ENCODE assay signal across 9 mouse cellular contexts in genomic region chr14:93350906-93351305, GRCm38 (mm10).
DNase-seq lines count a peak whose midpoint lies in the region; TF ChIP-seq lines count a peak whose summit lies in the region.
"Had no signal": no experiment of that assay in that cellular context is flagged by ENCODE, and none has a peak within 500 bp of the region (broad histone marks: within the 10 kb centered on the region; RNA-seq: fewer than 3 reads in every experiment).

No protein-coding gene starts in this region.

- TF ChIP-seq POLR2A in kidney, adult 2 months (IDR thresholded peaks at IDR 0.05; ENCODE audit: low read depth, low read length), result no peak

- no peaks in the 10 kb centered on the region for H3K4me1 ChIP-seq in heart, embryonic 10.5 days
- H3K4me1 ChIP-seq in kidney, adult 2 months (ENCODE audit: control insufficient read depth, insufficient read depth, low read length), result no peaks in the 10 kb centered on the region
- H3K4me1 ChIP-seq: neural tube, embryonic 12.5 days had no signal

- DNase-seq in heart, adult 18-20 months, result peak; percentile 69 to 78
- DNase-seq in heart, embryonic 10.5 days (ENCODE audit: low spot score), result no peak
- DNase-seq in cerebellum, postnatal 14 days, result peak; percentile 92 to 93
- peak; percentile 59 to 63 for DNase-seq in heart, postnatal 10 days
- peak; percentile 23 to 79 for DNase-seq in left cerebral cortex, postnatal 25 days (ENCODE audit: low spot score in 2 of 2)
- DNase-seq in right cerebral cortex, postnatal 4 days, result peak; percentile 12
- no peak for DNase-seq in kidney, adult 2 months
- no peak for DNase-seq in spleen, adult 18-20 months

- intact Hi-C loops in heart, postnatal 10 days (cut with DNase I), result no loop called here
- intact Hi-C loops in left cerebral cortex, postnatal 25 days (cut with DNase I), result no loop called here

- no peak for TF ChIP-seq CTCF in kidney, adult 2 months (conservative IDR thresholded peaks at IDR 0.05; ENCODE audit: insufficient read depth, insufficient read length, low read depth, low read length)

- H3K27me3 ChIP-seq in heart, embryonic 10.5 days (ENCODE audit: insufficient read depth, poor library complexity, severe bottlenecking), result no peaks in the 10 kb centered on the region
- H3K27me3 ChIP-seq in kidney, adult 2 months (replicated peaks; ENCODE audit: control insufficient read depth, insufficient read depth, low read length), result no peaks in the 10 kb centered on the region
- H3K27me3 ChIP-seq: neural tube, embryonic 12.5 days had no signal

- no peak overlapping the region for H3K4me3 ChIP-seq in heart, embryonic 10.5 days
- H3K4me3 ChIP-seq in kidney, adult 2 months (ENCODE audit: insufficient read depth, low read depth, low read length), result no peak overlapping the region
- H3K4me3 ChIP-seq: neural tube, embryonic 12.5 days had no signal

- no peaks in the 10 kb centered on the region for H3K9me3 ChIP-seq in heart, embryonic 10.5 days
- H3K9me3 ChIP-seq: neural tube, embryonic 12.5 days had no signal

- H3K36me3 ChIP-seq in heart, embryonic 10.5 days, result no peaks in the 10 kb centered on the region
- no peaks in the 10 kb centered on the region for H3K36me3 ChIP-seq in kidney, adult 2 months (ENCODE audit: control insufficient read depth, insufficient read depth, low read length)
- H3K36me3 ChIP-seq: neural tube, embryonic 12.5 days had no signal

- no peak overlapping the region for H3K27ac ChIP-seq in heart, embryonic 10.5 days
- H3K27ac ChIP-seq in kidney, adult 2 months (ENCODE audit: insufficient read depth, low read depth, low read length), result no peak overlapping the region
- H3K27ac ChIP-seq: neural tube, embryonic 12.5 days had no signal

- 66% methylated on average over 6 of the region's 6 CpGs for WGBS in heart, embryonic 10.5 days
- 44% methylated on average over 6 of the region's 6 CpGs for WGBS in kidney, adult 2 months

Comparison
In these comparisons a context has a peak if more than half of its experiments do, and no peak if none do; other contexts are left out.
1. DNase-seq: peak in heart, adult 18-20 months (2 of 2), cerebellum, postnatal 14 days (2 of 2), heart, postnatal 10 days (2 of 2), left cerebral cortex, postnatal 25 days (2 of 2) and right cerebral cortex, postnatal 4 days (single experiment); none in heart, embryonic 10.5 days (single experiment), kidney, adult 2 months (single experiment) and spleen, adult 18-20 months (0 of 2).